Mouse (Mus musculus) embryonic facial prominence, embryonic 11.5 days (tissue): ENCODE measurements at regions not wholly inside any gene's neighbourhood (a gene's known extent, or its start where the extent isn't known, plus 50 kb on each side); places are given as distances from the start of the nearest gene placed in this dataset.
A peak's percentile ranks its signal among the peaks of the same experiment; 100 is the strongest.

Source experiments
- ATAC-seq: fragments of 200-750 bp; cut with Nextera tagmentation; replicated peaks from 2 replicates; pipeline ENCODE4 v1.8.0; 2017; ENCODE audit warnings: low read depth; ENCODE audit not compliant: insufficient number of reproducible peaks, low FRiP score, low TSS enrichment
- DNase-seq: peaks from one replicate; pipeline ENCODE4 v3.0.0-alpha.2; 2015; ENCODE audit warnings: low spot score
- H3K27ac ChIP-seq: fragments of 300-500 bp; sonication (generic); replicated peaks from 2 replicates; pipeline ENCODE4 v1.5.1; 2014; ENCODE audit warnings: mild to moderate bottlenecking, low read depth, low read length, control low read depth
- H3K27me3 ChIP-seq: fragments of 300-500 bp; sonication (generic); 2 replicates; pipeline ENCODE4 v1.6.1; 2014; ENCODE audit warnings: mild to moderate bottlenecking, low read length, moderate library complexity, mixed read lengths; ENCODE audit not compliant: control insufficient read depth, insufficient read depth
- H3K36me3 ChIP-seq: fragments of 300-500 bp; sonication (generic); replicated peaks from 2 replicates; pipeline ENCODE4 v1.6.1; 2014; ENCODE audit warnings: low read depth, mild to moderate bottlenecking, low read length, moderate library complexity, mixed read lengths; ENCODE audit not compliant: control insufficient read depth, insufficient read depth
- H3K4me1 ChIP-seq: fragments of 300-500 bp; sonication (generic); 2 replicates; pipeline ENCODE4 v1.6.1; 2014; ENCODE audit warnings: low read length, mixed read lengths; ENCODE audit not compliant: control insufficient read depth, insufficient read depth
- H3K4me2 ChIP-seq: fragments of 300-500 bp; sonication (generic); 2 replicates; pipeline ENCODE4 v1.6.1; 2014; ENCODE audit warnings: low read depth, mild to moderate bottlenecking, control low read depth, low read length, moderate library complexity
- H3K4me3 ChIP-seq: fragments of 300-500 bp; sonication (generic); 2 replicates; pipeline ENCODE4 v1.5.1; 2014; ENCODE audit warnings: low read depth, low read length, control low read depth
- H3K9ac ChIP-seq: fragments of 300-500 bp; sonication (generic); replicated peaks from 2 replicates; pipeline ENCODE4 v1.6.1; 2014; ENCODE audit warnings: mild to moderate bottlenecking, control low read depth, low read length
- H3K9me3 ChIP-seq: fragments of 300-500 bp; sonication (generic); replicated peaks from 2 replicates; pipeline ENCODE4 v1.6.1; 2016; ENCODE audit warnings: mild to moderate bottlenecking, low read length, inconsistent platforms, mixed read lengths; ENCODE audit not compliant: control insufficient read depth
- WGBS: fragments of 180-500 bp; shearing (Covaris S2); extraction: QIAGEN DNeasy Blood & Tissue Kit; methylation state at CpG from one replicate; pipeline ENCODE4 v1.1.7; 2014; 5-methylcytosine and 5-hydroxymethylcytosine counted together

- 68% methylated on average over 3 of the region's 3 CpGs for WGBS
- no peak for ATAC-seq
- Histone ChIP-seq H3K4me1 (no peaks in the 10 kb centered on the region), H3K4me2 (no peak overlapping the region), H3K27ac (no peak overlapping the region), H3K36me3 (no peaks in the 10 kb centered on the region), H3K4me3 (no peak overlapping the region), H3K9me3 (no peaks in the 10 kb centered on the region), H3K27me3 (no peaks in the 10 kb centered on the region), H3K9ac (no peak overlapping the region)
- DNase-seq = no peak
These were observed 62.9 kb upstream of the Fam180a start for GRCm38 (mm10) chr6:35388827-35389226.

GRCm38 (mm10) chr6:35381536-35381935 lies 55.6 kb upstream of the Fam180a start:
- no peak overlapping the region for H3K27ac ChIP-seq
- H3K4me2 ChIP-seq = no peak overlapping the region
- DNase-seq = no peak
- H3K36me3 ChIP-seq = no peaks in the 10 kb centered on the region
- H3K27me3 ChIP-seq = no peaks in the 10 kb centered on the region
- ATAC-seq = no peak
- H3K4me1 ChIP-seq = no peaks in the 10 kb centered on the region
- no peaks in the 10 kb centered on the region for H3K9me3 ChIP-seq
- H3K4me3 ChIP-seq = no peak overlapping the region
- no peak overlapping the region for H3K9ac ChIP-seq
- 83% methylated on average over 3 of the region's 3 CpGs for WGBS

GRCm38 (mm10) chr6:35380721-35381466 lies 55.0 kb upstream of the Fam180a start:
- H3K27ac ChIP-seq = no peak overlapping the region

GRCm38 (mm10) chr6:35379890-35380289 lies 53.9 kb upstream of the Fam180a start:
- Histone ChIP-seq H3K27me3 (no peaks in the 10 kb centered on the region), H3K4me3 (no peak overlapping the region), H3K4me1 (no peaks in the 10 kb centered on the region), H3K36me3 (no peaks in the 10 kb centered on the region), H3K4me2 (no peak overlapping the region), H3K9ac (no peak overlapping the region), H3K9me3 (no peaks in the 10 kb centered on the region), H3K27ac (no peak overlapping the region)
- ATAC-seq = no peak; the same call in 1 of the 2 replicates
- DNase-seq = peak; percentile 85
- 9% methylated on average over 8 of the region's 8 CpGs for WGBS

More at GRCm38 (mm10) chr6:35380721-35381466, 55.0 kb upstream of the Fam180a start:
- H3K9ac ChIP-seq = no peak overlapping the region
- no peaks in the 10 kb centered on the region for H3K27me3 ChIP-seq
- ATAC-seq (no peak; the same call in 1 of the 2 replicates), DNase-seq (peak; percentile 83)
- H3K4me1 ChIP-seq = no peaks in the 10 kb centered on the region
- H3K36me3 ChIP-seq = no peaks in the 10 kb centered on the region
- H3K4me3 ChIP-seq = no peak overlapping the region
- no peaks in the 10 kb centered on the region for H3K9me3 ChIP-seq
- WGBS = 21% methylated on average over 11 of the region's 11 CpGs
- H3K4me2 ChIP-seq = no peak overlapping the region

- Histone ChIP-seq H3K36me3 (no peaks in the 10 kb centered on the region), H3K27me3 (no peaks in the 10 kb centered on the region), H3K4me2 (no peak overlapping the region), H3K4me1 (no peaks in the 10 kb centered on the region), H3K9me3 (no peaks in the 10 kb centered on the region), H3K4me3 (no peak overlapping the region), H3K27ac (no peak overlapping the region), H3K9ac (no peak overlapping the region)
- DNase-seq (no peak), ATAC-seq (no peak)
- 90% methylated on average over 6 of the region's 6 CpGs for WGBS
These were observed 52.9 kb upstream of the Fam180a start for GRCm38 (mm10) chr6:35378851-35379250.

GRCm38 (mm10) chr6:35377535-35377934 lies 51.6 kb upstream of the Fam180a start:
- H3K4me3 ChIP-seq = no peak overlapping the region
- no peak overlapping the region for H3K9ac ChIP-seq
- no peak overlapping the region for H3K4me2 ChIP-seq
- H3K36me3 ChIP-seq = no peaks in the 10 kb centered on the region
- DNase-seq = no peak
- no peaks in the 10 kb centered on the region for H3K27me3 ChIP-seq
- WGBS = 78% methylated on average over 3 of the region's 3 CpGs
- no peaks in the 10 kb centered on the region for H3K4me1 ChIP-seq
- H3K9me3 ChIP-seq = no peaks in the 10 kb centered on the region
- no peak for ATAC-seq
- H3K27ac ChIP-seq = no peak overlapping the region

GRCm38 (mm10) chr6:35376526-35376925 lies 50.6 kb upstream of the Fam180a start:
- ATAC-seq = no peak
- WGBS = 75% methylated on average over 9 of the region's 9 CpGs

More at GRCm38 (mm10) chr6:35376526-35376925, 50.6 kb upstream of the Fam180a start:
- Histone ChIP-seq H3K4me3 (no peak overlapping the region), H3K36me3 (no peaks in the 10 kb centered on the region), H3K9ac (no peak overlapping the region), H3K27me3 (no peaks in the 10 kb centered on the region), H3K4me2 (no peak overlapping the region), H3K4me1 (no peaks in the 10 kb centered on the region), H3K27ac (no peak overlapping the region), H3K9me3 (no peaks in the 10 kb centered on the region)
- no peak for DNase-seq
